Mouse (Mus musculus): ENCODE measurements around the gene Flg.

DNA sequence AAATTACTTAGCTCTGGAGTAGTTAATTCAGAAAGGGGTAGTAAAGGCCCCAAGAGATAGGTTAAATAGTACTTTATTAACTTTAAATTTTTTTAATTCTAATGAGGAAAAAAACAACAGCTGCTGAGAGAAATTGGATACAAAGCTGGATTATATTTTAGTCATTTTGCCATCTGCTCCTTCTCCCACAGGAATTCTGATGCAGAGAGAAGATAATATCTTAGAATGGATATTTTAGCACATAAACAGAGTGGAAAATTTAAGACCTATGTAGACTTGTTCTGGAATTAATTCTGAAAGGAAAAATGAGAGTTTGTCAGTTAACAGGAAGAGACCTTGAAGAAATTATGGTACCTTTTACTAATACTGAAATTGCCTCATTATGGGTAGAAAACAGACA, 64.4 kb downstream of the Flg start:
- TF ChIP-seq SMC3 (IDR thresholded peaks at IDR 0.05; ENCODE audit: low read depth, low read length) (no peak), POLR2A (IDR thresholded peaks at IDR 0.05; ENCODE audit: low read depth, low read length) (no peak), EP300 (IDR thresholded peaks at IDR 0.05; ENCODE audit: low read length) (no peak), MAZ (IDR thresholded peaks at IDR 0.05; ENCODE audit: low read depth, low read length) (no peak), MXI1 (IDR thresholded peaks at IDR 0.05; ENCODE audit: low read depth, low read length) (no peak), RAD21 (IDR thresholded peaks at IDR 0.05; ENCODE audit: low read depth, low read length) (no peak), MEF2A (IDR thresholded peaks at IDR 0.05; ENCODE audit: borderline replicate concordance, low read depth, low read length) (no peak), ZNF384 (IDR thresholded peaks at IDR 0.05; ENCODE audit: low read depth, low read length) (no peak), CTCF (conservative IDR thresholded peaks at IDR 0.05 in 1 of 2, IDR thresholded peaks at IDR 0.05 in 1 of 2; ENCODE audit: low read depth in 2 of 2, low read length in 2 of 2) (no peak), PAX5 (IDR thresholded peaks at IDR 0.05; ENCODE audit: low read length) (no peak), ZKSCAN1 (IDR thresholded peaks at IDR 0.05; ENCODE audit: borderline replicate concordance, low read depth, low read length) (no peak), MAX (IDR thresholded peaks at IDR 0.05; ENCODE audit: low read length) (no peak), USF1 (IDR thresholded peaks at IDR 0.05; ENCODE audit: low read depth, low read length) (no peak), MAFK (IDR thresholded peaks at IDR 0.05; ENCODE audit: insufficient replicate concordance, low read length) (no peak)

All from CH12.LX (cell line).